Mouse (Mus musculus) frontal cortex, postnatal 36 days (tissue): ENCODE data around the gene Cadm1.

Source experiments
- DNase-seq, 2 experiments: peaks; one replicate each; pipeline ENCODE4 v3.0.0; 2022; ENCODE audit warnings: low spot score in 2 of 2

Gene Cadm1

GRCm38 (mm10) chr9:47548916-47549315 lies 18.9 kb downstream of the Cadm1 start:
- DNase-seq: no peak

- no peak for DNase-seq
Observed at GRCm38 (mm10) chr9:47552960-47553575, 23.1 kb downstream of the Cadm1 start.

GRCm38 (mm10) chr9:47560726-47561125 lies 30.8 kb downstream of the Cadm1 start:
- no peak for DNase-seq

- no peak for DNase-seq
Observed at GRCm38 (mm10) chr9:47561596-47561995, 31.6 kb downstream of the Cadm1 start.

GRCm38 (mm10) chr9:47565088-47565487 lies 35.1 kb downstream of the Cadm1 start:
- DNase-seq: no peak

GRCm38 (mm10) chr9:47567873-47568272 lies 37.9 kb downstream of the Cadm1 start:
- DNase-seq: no peak

GRCm38 (mm10) chr9:47570184-47570583 lies 40.2 kb downstream of the Cadm1 start:
- no peak for DNase-seq

- no peak for DNase-seq
Observed at GRCm38 (mm10) chr9:47571461-47571860, 41.5 kb downstream of the Cadm1 start.

- DNase-seq: no peak
Observed at GRCm38 (mm10) chr9:47572132-47572531, 42.2 kb downstream of the Cadm1 start.

GRCm38 (mm10) chr9:47573456-47573855 lies 43.5 kb downstream of the Cadm1 start:
- DNase-seq: no peak

GRCm38 (mm10) chr9:47574710-47575414 lies 44.9 kb downstream of the Cadm1 start:
- DNase-seq: no peak

GRCm38 (mm10) chr9:47575764-47576163 lies 45.8 kb downstream of the Cadm1 start:
- no peak for DNase-seq

- no peak for DNase-seq
Observed at GRCm38 (mm10) chr9:47579464-47579863, 49.5 kb downstream of the Cadm1 start.

GRCm38 (mm10) chr9:47581576-47582365 lies 51.8 kb downstream of the Cadm1 start:
- DNase-seq: no peak

- DNase-seq: no peak
Observed at GRCm38 (mm10) chr9:47583241-47583640, 53.3 kb downstream of the Cadm1 start.

- no peak for DNase-seq
Observed at GRCm38 (mm10) chr9:47586176-47586575, 56.2 kb downstream of the Cadm1 start.

GRCm38 (mm10) chr9:47586839-47587238 lies 56.9 kb downstream of the Cadm1 start:
- no peak for DNase-seq

- no peak for DNase-seq
Observed at GRCm38 (mm10) chr9:47587577-47588194, 57.7 kb downstream of the Cadm1 start.

- no peak for DNase-seq
Observed at GRCm38 (mm10) chr9:47589832-47590231, 59.9 kb downstream of the Cadm1 start.

GRCm38 (mm10) chr9:47601541-47601940 lies 71.6 kb downstream of the Cadm1 start:
- DNase-seq: no peak

- no peak for DNase-seq
Observed at GRCm38 (mm10) chr9:47603971-47604370, 74.0 kb downstream of the Cadm1 start.

- DNase-seq: no peak
Observed at GRCm38 (mm10) chr9:47605628-47606027, 75.7 kb downstream of the Cadm1 start.
